Mouse (Mus musculus): ENCODE data around the gene Gm17067. TPM values are rescaled to one million over a fixed set of nuclear protein-coding genes. Genes with fewer than 3 reads are reported as not detected.
"Not testable (repeated sequence)": the region's sequence is repeated elsewhere in the genome, so short reads cannot be mapped to it uniquely, and the experiment has no call there.

The Gm17067 gene
- polyA plus RNA-seq (2012; rRNA removed) (not detected in 2 replicates), polyA plus RNA-seq (2014; fragmentation: Nextera tagmentation; extraction: Ambion mirVana) (not detected in 2 replicates)

DNA sequence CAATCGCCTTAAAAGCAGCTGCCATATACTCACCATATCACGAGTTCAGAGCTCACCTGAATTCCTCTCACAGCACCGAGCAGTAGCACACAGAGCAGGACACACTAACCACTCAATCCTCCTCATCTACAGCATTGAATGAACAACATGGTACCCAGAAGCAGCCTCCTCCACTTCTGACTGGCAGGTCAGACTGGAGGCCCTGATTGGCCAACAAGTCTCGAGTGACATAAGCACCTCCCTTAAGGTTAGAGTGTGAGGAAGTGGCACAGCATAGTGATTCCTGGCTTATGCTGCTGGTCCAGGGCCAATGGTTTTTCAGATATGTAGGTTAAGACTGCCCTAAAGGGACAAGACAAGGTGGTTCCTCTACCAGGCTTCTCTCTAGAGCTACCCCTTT is at the start of gene Gm17067:
TSS of gene Gm17067 (minus strand) at position 101 of the 400 bp plus-strand sequence.
- H3K4me2 ChIP-seq (replicated peaks; ENCODE audit: low read depth, low read length, severe bottlenecking); H3K27ac ChIP-seq (replicated peaks; ENCODE audit: low read depth, low read length); H3K36me3 ChIP-seq (ENCODE audit: control insufficient read depth, insufficient read depth, low read length); H3K27me3 ChIP-seq (ENCODE audit: control insufficient read depth, insufficient read depth, low read length); H3K4me3 ChIP-seq (replicated peaks; ENCODE audit: low read length); H3K9me3 ChIP-seq (ENCODE audit: control insufficient read depth, low read length); ATAC-seq (ENCODE audit: low FRiP score, low read depth); DNase-seq (ENCODE audit: low spot score); H3K4me1 ChIP-seq (ENCODE audit: control insufficient read depth, insufficient read depth, low read length); H3K9ac ChIP-seq (ENCODE audit: low read depth, low read length, severe bottlenecking): not testable (repeated sequence)
- WGBS, result 83% methylated on average over 4 of the region's 4 CpGs

DNA sequence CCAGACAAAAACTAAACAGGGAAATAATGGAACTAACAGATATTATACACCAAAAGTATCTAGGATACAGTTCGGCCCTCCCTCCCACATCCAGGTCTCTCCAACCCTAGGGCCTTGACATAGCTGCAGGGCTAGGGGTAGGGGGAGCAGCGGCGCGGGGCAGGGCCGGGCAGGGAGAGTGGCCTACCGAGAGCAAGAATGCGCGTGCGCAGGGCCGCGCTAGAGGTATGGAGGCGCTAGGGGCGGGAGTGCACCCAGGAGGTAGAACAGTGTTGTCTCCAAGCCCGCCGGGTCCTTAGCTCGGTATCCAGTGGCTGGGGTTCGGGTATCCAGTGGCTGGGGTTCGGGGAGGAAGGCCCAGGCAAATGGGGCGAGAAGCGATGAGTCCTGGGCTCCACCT is 23.0 kb upstream of the Gm17067 start:
- H3K27ac ChIP-seq (replicated peaks; ENCODE audit: low read depth, low read length), result no peak overlapping the region
- ATAC-seq (ENCODE audit: low FRiP score, low read depth) (no peak), DNase-seq (ENCODE audit: low spot score) (no peak)
- H3K27me3 ChIP-seq (ENCODE audit: control insufficient read depth, insufficient read depth, low read length), result no peaks in the 10 kb centered on the region
- WGBS, result 50% methylated on average over 15 of the region's 20 CpGs
- peaks cover 4% of the 10 kb centered on the region for H3K9me3 ChIP-seq (ENCODE audit: control insufficient read depth, low read length)
- H3K9ac ChIP-seq (ENCODE audit: low read depth, low read length, severe bottlenecking), result no peak overlapping the region
- no peak overlapping the region for H3K4me3 ChIP-seq (replicated peaks; ENCODE audit: low read length)
- no peak for TF ChIP-seq POLR2A (IDR thresholded peaks at IDR 0.05; ENCODE audit: borderline replicate concordance, extremely low read depth, insufficient read depth, insufficient read length)
- no peaks in the 10 kb centered on the region for H3K4me1 ChIP-seq (ENCODE audit: control insufficient read depth, insufficient read depth, low read length)
- H3K36me3 ChIP-seq (ENCODE audit: control insufficient read depth, insufficient read depth, low read length), result no peaks in the 10 kb centered on the region
- no peak overlapping the region for H3K4me2 ChIP-seq (replicated peaks; ENCODE audit: low read depth, low read length, severe bottlenecking)

DNA sequence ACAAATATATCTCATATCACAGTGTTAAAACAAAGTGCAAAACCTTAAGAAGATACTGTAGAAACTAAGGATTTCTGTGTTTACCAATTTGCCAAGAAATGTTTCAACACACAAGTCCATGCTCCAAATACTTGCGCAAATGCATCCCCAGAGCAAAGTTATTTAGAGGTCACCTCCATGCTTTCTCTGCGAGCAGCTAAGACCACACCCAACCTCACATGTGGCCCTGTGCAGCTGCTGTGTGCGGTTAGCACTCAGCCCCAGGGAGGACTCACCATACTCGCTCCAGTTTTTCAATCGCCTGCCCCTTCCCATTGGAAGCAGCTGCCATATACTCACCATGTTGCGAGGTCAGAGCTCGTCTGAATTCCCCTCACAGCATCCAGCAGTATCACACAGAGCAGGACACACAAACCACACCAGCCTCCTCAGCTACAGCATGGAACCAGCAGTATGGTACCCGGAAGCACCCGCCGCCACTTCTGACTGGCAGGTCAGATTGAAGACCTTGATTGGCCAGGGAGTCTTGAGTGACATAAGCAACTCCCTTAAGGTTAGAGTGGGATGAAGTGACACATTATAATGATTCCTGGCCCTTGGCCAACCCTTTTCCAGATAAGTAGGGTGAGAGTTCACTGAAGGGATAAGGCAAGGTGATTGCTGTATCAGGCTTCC is 11.9 kb upstream of the Gm17067 start:
- ATAC-seq (ENCODE audit: low FRiP score, low read depth) (no peak), DNase-seq (ENCODE audit: low spot score) (no peak)
- no peaks in the 10 kb centered on the region for H3K36me3 ChIP-seq (ENCODE audit: control insufficient read depth, insufficient read depth, low read length)
- WGBS, result 85% methylated on average over 10 of the region's 10 CpGs
- H3K9ac ChIP-seq (ENCODE audit: low read depth, low read length, severe bottlenecking), result no peak overlapping the region
- no peaks in the 10 kb centered on the region for H3K4me1 ChIP-seq (ENCODE audit: control insufficient read depth, insufficient read depth, low read length)
- no peak overlapping the region for H3K4me3 ChIP-seq (replicated peaks; ENCODE audit: low read length)
- TF ChIP-seq POLR2A (IDR thresholded peaks at IDR 0.05; ENCODE audit: borderline replicate concordance, extremely low read depth, insufficient read depth, insufficient read length), result no peak
- no peak overlapping the region for H3K4me2 ChIP-seq (replicated peaks; ENCODE audit: low read depth, low read length, severe bottlenecking)
- H3K27ac ChIP-seq (replicated peaks; ENCODE audit: low read depth, low read length), result no peak overlapping the region
- no peaks in the 10 kb centered on the region for H3K27me3 ChIP-seq (ENCODE audit: control insufficient read depth, insufficient read depth, low read length)
- H3K9me3 ChIP-seq (ENCODE audit: control insufficient read depth, low read length), result no peaks in the 10 kb centered on the region

DNA sequence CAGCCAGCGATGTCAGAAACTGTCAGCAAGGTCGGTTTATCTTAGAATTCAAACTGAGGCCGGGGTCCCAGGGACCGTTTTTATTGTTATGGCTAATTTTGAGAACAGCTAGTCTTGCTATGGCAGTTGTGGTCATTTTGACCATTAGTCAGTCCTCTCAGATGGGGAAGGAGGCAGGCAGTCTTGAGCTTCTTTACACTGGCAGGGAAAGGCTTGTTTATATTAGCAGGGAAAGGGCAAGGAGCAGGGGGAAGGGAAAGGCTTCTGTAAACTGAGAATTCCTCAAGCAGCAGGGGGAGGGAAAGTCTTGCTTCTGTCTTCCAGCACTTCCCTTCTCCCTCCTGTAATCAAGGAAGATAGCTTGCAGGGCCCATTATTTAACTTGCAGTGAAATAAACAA is 33.6 kb downstream of the Gm17067 start:
- not testable (repeated sequence) for H3K4me1 ChIP-seq (ENCODE audit: control insufficient read depth, insufficient read depth, low read length); H3K36me3 ChIP-seq (ENCODE audit: control insufficient read depth, insufficient read depth, low read length); H3K9me3 ChIP-seq (ENCODE audit: control insufficient read depth, low read length); ATAC-seq (ENCODE audit: low FRiP score, low read depth); H3K27me3 ChIP-seq (ENCODE audit: control insufficient read depth, insufficient read depth, low read length); DNase-seq (ENCODE audit: low spot score)
- 0% methylated on average over 4 of the region's 4 CpGs for WGBS
- peak overlapping the region; percentile 48 for H3K4me2 ChIP-seq (replicated peaks; ENCODE audit: low read depth, low read length, severe bottlenecking)
- H3K9ac ChIP-seq (ENCODE audit: low read depth, low read length, severe bottlenecking), result peak overlapping the region; percentile 68
- H3K27ac ChIP-seq (replicated peaks; ENCODE audit: low read depth, low read length), result peak overlapping the region; percentile 52; the same call in 1 of the 2 replicates
- H3K4me3 ChIP-seq (replicated peaks; ENCODE audit: low read length), result peak overlapping the region; percentile 54

DNA sequence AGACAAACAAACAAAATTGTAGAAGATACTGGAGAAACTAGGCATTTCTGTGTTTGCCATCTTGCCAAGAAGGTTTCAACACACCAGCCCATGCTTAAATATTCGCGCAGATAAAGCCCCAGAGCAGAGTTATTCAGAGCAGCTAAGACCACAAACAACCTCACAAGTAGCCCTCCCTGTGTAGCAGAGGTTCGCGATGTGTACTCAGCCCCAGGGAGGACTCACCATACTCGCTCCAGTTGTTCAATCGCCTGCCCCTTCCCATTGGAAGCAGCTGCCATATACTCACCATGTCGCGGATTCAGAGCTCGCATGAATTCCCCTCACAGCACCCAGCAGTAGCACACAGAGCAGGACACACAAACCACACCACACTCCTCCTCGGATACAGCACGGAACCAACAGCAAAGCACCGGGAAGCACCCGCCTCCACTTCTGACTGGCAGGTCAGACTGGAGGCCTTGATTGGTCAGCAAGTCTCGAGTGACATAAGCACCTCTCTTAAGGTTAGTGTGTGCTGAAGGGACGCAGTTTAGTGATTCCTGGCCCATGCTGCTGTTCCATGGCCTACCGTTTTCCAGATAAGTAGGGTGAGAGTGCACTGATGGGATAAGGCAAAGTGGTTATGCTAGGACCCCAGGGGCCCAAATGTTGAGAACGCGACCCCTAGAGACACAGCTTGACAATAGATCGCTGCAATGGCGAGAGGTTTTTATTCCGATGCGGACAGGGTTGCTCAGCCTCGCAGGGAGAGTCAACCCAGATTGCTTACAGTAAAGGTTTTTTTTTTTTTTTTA is 34.3 kb downstream of the Gm17067 start, which contains the start of gene Zfp975:
TSS of gene Zfp975 (minus strand) at position 381 of the 797 bp plus-strand sequence.
- Histone ChIP-seq H3K27ac (replicated peaks; ENCODE audit: low read depth, low read length) (peak within 1 kb of the TSS; percentile 52; the same call in 1 of the 2 replicates), H3K4me3 (replicated peaks; ENCODE audit: low read length) (peak within 1 kb of the TSS; percentile 54), H3K9ac (ENCODE audit: low read depth, low read length, severe bottlenecking) (peak within 1 kb of the TSS; percentile 68), H3K4me2 (replicated peaks; ENCODE audit: low read depth, low read length, severe bottlenecking) (peak within 1 kb of the TSS; percentile 48)
- peak; percentile 52; the same call in 1 of the 2 replicates for TF ChIP-seq POLR2A (IDR thresholded peaks at IDR 0.05; ENCODE audit: borderline replicate concordance, extremely low read depth, insufficient read depth, insufficient read length)
- DNase-seq (ENCODE audit: low spot score) (peak; percentile 85), ATAC-seq (ENCODE audit: low FRiP score, low read depth) (peak; percentile 99)
- H3K9me3 ChIP-seq (ENCODE audit: control insufficient read depth, low read length); H3K4me1 ChIP-seq (ENCODE audit: control insufficient read depth, insufficient read depth, low read length); H3K27me3 ChIP-seq (ENCODE audit: control insufficient read depth, insufficient read depth, low read length); H3K36me3 ChIP-seq (ENCODE audit: control insufficient read depth, insufficient read depth, low read length): not testable (repeated sequence)
- under 1% methylated on average over 23 of the region's 23 CpGs for WGBS

DNA sequence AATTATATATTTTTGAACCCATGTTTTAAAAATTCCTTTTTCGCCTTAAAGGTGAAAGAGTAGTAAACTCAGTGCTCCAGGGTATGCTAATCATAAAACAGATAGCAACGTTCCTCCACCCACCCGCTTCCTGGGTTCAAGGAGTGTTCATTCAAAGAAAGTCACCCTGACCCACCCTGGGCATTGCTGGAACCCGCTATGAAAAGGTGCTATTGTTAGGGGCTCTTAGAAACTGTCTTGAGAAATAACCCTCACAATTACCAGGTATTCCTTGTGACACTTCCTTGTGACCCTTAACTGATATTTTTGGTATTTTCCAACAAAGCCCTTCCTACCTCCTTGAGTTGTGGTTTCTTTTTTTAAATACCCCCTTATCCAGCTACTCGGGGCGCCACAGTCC is 46.7 kb downstream of the Gm17067 start:
- H3K4me1 ChIP-seq (ENCODE audit: control insufficient read depth, insufficient read depth, low read length); H3K9ac ChIP-seq (ENCODE audit: low read depth, low read length, severe bottlenecking); H3K4me2 ChIP-seq (replicated peaks; ENCODE audit: low read depth, low read length, severe bottlenecking); H3K4me3 ChIP-seq (replicated peaks; ENCODE audit: low read length); DNase-seq (ENCODE audit: low spot score); H3K36me3 ChIP-seq (ENCODE audit: control insufficient read depth, insufficient read depth, low read length); ATAC-seq (ENCODE audit: low FRiP score, low read depth); H3K9me3 ChIP-seq (ENCODE audit: control insufficient read depth, low read length); H3K27ac ChIP-seq (replicated peaks; ENCODE audit: low read depth, low read length); H3K27me3 ChIP-seq (ENCODE audit: control insufficient read depth, insufficient read depth, low read length): not testable (repeated sequence)
- WGBS, result 93% methylated on average over 6 of the region's 6 CpGs

DNA sequence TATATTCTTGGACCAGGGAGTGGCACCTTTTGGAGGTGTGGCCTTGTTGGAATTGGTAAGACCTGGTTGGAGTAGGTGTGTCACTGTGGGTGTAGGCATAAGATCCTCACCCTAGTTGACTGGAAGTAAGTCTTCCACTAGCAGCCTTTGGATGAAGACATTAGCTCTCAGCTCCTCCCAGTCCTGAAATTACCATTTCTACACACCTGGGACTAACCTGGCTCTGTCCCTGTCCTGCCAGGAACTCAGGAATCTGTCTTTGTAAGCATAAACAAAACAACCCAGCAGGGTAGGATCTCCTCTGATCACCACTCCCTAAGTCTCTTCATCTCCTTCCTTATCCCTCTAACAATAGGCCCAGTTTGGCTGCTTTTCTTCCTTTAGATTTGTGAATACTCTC is 47.2 kb downstream of the Gm17067 start:
- H3K27me3 ChIP-seq (ENCODE audit: control insufficient read depth, insufficient read depth, low read length); H3K4me3 ChIP-seq (replicated peaks; ENCODE audit: low read length); H3K4me2 ChIP-seq (replicated peaks; ENCODE audit: low read depth, low read length, severe bottlenecking); H3K9ac ChIP-seq (ENCODE audit: low read depth, low read length, severe bottlenecking); DNase-seq (ENCODE audit: low spot score); H3K27ac ChIP-seq (replicated peaks; ENCODE audit: low read depth, low read length); H3K36me3 ChIP-seq (ENCODE audit: control insufficient read depth, insufficient read depth, low read length); H3K4me1 ChIP-seq (ENCODE audit: control insufficient read depth, insufficient read depth, low read length); ATAC-seq (ENCODE audit: low FRiP score, low read depth); H3K9me3 ChIP-seq (ENCODE audit: control insufficient read depth, low read length): not testable (repeated sequence)

DNA sequence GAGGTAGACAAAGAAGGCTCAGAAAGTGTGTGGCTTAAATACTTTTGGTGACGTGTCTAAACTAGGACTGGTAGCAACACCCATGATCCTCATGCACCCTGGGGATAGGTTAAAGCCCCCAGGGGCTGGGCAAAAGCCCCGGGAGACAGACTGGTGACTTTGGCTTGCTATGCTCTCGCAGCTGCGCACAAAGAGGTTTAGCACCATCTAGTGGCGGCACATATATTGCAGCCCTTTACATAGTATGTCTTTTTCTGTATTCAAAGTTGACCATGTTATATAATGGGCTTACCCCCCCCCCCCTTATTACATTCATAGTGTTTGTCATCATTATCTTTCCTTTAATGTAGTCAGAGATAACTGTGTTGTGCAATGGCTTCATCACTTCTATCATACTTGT is 66.7 kb downstream of the Gm17067 start:
- not testable (repeated sequence) for H3K36me3 ChIP-seq (ENCODE audit: control insufficient read depth, insufficient read depth, low read length); H3K4me3 ChIP-seq (replicated peaks; ENCODE audit: low read length); H3K9ac ChIP-seq (ENCODE audit: low read depth, low read length, severe bottlenecking); H3K27me3 ChIP-seq (ENCODE audit: control insufficient read depth, insufficient read depth, low read length); H3K4me2 ChIP-seq (replicated peaks; ENCODE audit: low read depth, low read length, severe bottlenecking); ATAC-seq (ENCODE audit: low FRiP score, low read depth); H3K27ac ChIP-seq (replicated peaks; ENCODE audit: low read depth, low read length); H3K4me1 ChIP-seq (ENCODE audit: control insufficient read depth, insufficient read depth, low read length); DNase-seq (ENCODE audit: low spot score)
- H3K9me3 ChIP-seq (ENCODE audit: control insufficient read depth, low read length), result peaks cover 19% of the 10 kb centered on the region
- 60% methylated on average over 5 of the region's 5 CpGs for WGBS

All from limb, embryonic 14.5 days (tissue).